Mouse (Mus musculus): ENCODE measurements around the gene Matk. TPM values are rescaled to one million over a fixed set of nuclear protein-coding genes. Genes with fewer than 3 reads are reported as not detected.
A peak's percentile ranks its signal among the peaks of the same experiment; 100 is the strongest.

The Matk gene
- total and polyA plus RNA-seq, 2 experiments = 0.43 to 0.65 TPM

DNA sequence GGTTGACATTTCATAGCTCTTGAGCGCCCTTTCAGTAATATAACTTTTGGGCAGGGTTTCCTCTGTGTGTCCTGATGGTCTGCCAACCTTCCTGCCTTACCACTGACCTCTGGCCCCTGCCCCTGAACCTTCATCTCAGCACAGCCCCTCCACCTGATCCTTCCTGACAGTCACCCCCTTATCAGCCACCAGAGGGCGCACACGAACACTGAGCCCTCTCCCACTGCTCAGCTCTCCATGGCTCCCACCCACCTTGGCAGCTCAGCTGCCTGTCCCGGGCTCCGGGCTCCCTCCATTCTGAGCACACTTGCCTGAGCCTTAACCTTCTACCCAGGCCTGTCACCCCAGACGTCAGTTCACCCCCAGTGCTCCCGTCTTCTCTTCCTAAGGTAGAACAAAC lies 36.5 kb downstream of the Matk start:
- DNase-seq (ENCODE audit: extremely low read depth, low read depth, low spot score) = peak; percentile 66
- Histone ChIP-seq H3K27ac (replicated peaks; ENCODE audit: insufficient read depth, low read depth, low read length) (peak overlapping the region; percentile 57), H3K4me1 (ENCODE audit: control insufficient read depth, insufficient read depth, low read length) (peaks cover 31% of the 10 kb centered on the region), H3K36me3 (ENCODE audit: control insufficient read depth, insufficient read depth, low read length) (no peaks in the 10 kb centered on the region), H3K79me2 (ENCODE audit: control insufficient read depth, insufficient read depth, low read length) (peaks cover 31% of the 10 kb centered on the region; the same call in 1 of the 2 replicates), H3K4me3 (ENCODE audit: insufficient read depth, low read depth, low read length) (peak overlapping the region; percentile 11; the same call in 1 of the 2 replicates), H3K9ac (ENCODE audit: low read depth, low read length) (peak overlapping the region; percentile 7; the same call in 1 of the 2 replicates), H3K27me3 (ENCODE audit: control insufficient read depth, insufficient read depth, low read length) (no peaks in the 10 kb centered on the region)
- TF ChIP-seq POLR2A (IDR thresholded peaks at IDR 0.05; ENCODE audit: extremely low read depth, insufficient read depth, low read length) (no peak), CTCF (IDR thresholded peaks at IDR 0.05; ENCODE audit: low read depth, low read length) (peak; percentile 95)
- under 1% methylated on average over 7 of the region's 7 CpGs for WGBS

DNA sequence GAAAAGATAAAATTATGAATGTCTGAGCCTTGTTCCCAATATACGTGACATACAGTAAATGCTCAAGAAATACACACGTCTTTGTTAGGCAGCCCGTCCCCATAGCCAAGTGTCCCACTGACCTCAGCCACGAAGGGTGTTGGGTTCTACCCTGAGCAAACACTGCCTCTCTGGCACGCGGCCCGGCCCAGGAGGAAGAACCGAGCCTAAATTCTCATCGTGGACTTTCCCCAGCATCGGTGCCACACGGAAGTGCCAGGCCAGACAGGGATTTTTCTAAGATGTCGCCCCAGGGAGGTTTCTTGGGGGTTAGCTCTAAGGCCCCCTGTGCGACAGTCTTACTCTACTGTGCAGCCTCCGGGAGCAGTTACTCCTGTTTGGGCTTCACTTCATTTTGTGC lies 37.1 kb downstream of the Matk start:
- TF ChIP-seq POLR2A (IDR thresholded peaks at IDR 0.05; ENCODE audit: extremely low read depth, insufficient read depth, low read length) (no peak), CTCF (IDR thresholded peaks at IDR 0.05; ENCODE audit: low read depth, low read length) (no peak)
- peak; percentile 89 for DNase-seq (ENCODE audit: extremely low read depth, low read depth, low spot score)
- H3K27ac ChIP-seq (replicated peaks; ENCODE audit: insufficient read depth, low read depth, low read length) = peak overlapping the region; percentile 85
- H3K36me3 ChIP-seq (ENCODE audit: control insufficient read depth, insufficient read depth, low read length) = no peaks in the 10 kb centered on the region
- H3K9ac ChIP-seq (ENCODE audit: low read depth, low read length) = 0 out of 2 replicates have a peak overlapping the region, but pooled peaks have one; percentile 12
- 18% methylated on average over 14 of the region's 14 CpGs for whole genome bisulfite sequencing
- H3K27me3 ChIP-seq (ENCODE audit: control insufficient read depth, insufficient read depth, low read length) = no peaks in the 10 kb centered on the region
- peak overlapping the region; percentile 67; the same call in 1 of the 2 replicates for H3K4me3 ChIP-seq (ENCODE audit: insufficient read depth, low read depth, low read length)
- H3K79me2 ChIP-seq (ENCODE audit: control insufficient read depth, insufficient read depth, low read length) = peaks cover 37% of the 10 kb centered on the region; the same call in 1 of the 2 replicates
- peaks cover 31% of the 10 kb centered on the region for H3K4me1 ChIP-seq (ENCODE audit: control insufficient read depth, insufficient read depth, low read length)

DNA sequence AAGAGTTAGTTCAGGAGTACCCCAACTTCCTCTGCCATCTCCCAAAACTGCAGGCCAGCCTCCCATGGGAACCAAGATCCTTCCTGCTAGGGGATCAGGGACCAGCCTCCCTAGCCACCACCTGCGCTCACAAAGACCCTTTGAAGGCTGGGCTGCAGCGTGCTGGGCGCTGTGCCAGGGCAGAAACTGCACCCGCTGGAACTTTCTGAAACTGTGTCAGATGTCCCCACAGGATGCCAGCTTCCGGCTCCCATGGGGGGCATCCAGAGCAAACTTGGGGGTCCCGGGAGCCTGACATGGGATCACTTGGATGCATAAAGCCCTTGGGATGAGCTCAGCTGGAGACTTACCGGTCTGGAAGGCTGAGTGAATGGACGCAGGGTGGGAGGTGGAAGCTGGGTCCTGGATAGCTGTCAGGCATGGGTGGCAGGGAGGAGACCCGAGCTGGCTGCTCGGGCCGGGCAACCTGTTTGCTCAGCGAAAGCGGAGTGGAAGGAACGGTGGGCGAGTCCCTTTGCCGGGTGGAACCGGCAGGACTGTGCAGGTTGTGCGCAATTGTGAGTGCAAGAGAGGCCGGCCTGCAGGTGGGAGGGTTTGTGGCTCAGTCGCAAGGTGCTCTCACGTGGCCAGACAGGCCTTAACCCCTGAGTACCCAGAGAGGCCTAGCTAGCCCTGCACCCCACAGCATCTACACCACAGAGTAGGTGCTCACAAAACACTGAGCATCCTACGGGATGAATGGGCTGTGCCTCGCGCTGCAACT lies 38.1 kb downstream of the Matk start:
- no peaks in the 10 kb centered on the region for H3K27me3 ChIP-seq (ENCODE audit: control insufficient read depth, insufficient read depth, low read length)
- no peaks in the 10 kb centered on the region for H3K36me3 ChIP-seq (ENCODE audit: control insufficient read depth, insufficient read depth, low read length)
- peaks cover 39% of the 10 kb centered on the region for H3K79me2 ChIP-seq (ENCODE audit: control insufficient read depth, insufficient read depth, low read length)
- H3K4me1 ChIP-seq (ENCODE audit: control insufficient read depth, insufficient read depth, low read length) = peaks cover 34% of the 10 kb centered on the region
- TF ChIP-seq CTCF (IDR thresholded peaks at IDR 0.05; ENCODE audit: low read depth, low read length) (no peak), POLR2A (IDR thresholded peaks at IDR 0.05; ENCODE audit: extremely low read depth, insufficient read depth, low read length) (0 out of 2 replicates have a peak, but pooled peaks have one; percentile 45)
- 21% methylated on average over 24 of the region's 24 CpGs for WGBS
- H3K4me3 ChIP-seq (ENCODE audit: insufficient read depth, low read depth, low read length) = peak overlapping the region; percentile 67
- peak overlapping the region; percentile 85 for H3K27ac ChIP-seq (replicated peaks; ENCODE audit: insufficient read depth, low read depth, low read length)
- H3K9ac ChIP-seq (ENCODE audit: low read depth, low read length) = peak overlapping the region; percentile 59
- DNase-seq (ENCODE audit: extremely low read depth, low read depth, low spot score) = peak; percentile 78

DNA sequence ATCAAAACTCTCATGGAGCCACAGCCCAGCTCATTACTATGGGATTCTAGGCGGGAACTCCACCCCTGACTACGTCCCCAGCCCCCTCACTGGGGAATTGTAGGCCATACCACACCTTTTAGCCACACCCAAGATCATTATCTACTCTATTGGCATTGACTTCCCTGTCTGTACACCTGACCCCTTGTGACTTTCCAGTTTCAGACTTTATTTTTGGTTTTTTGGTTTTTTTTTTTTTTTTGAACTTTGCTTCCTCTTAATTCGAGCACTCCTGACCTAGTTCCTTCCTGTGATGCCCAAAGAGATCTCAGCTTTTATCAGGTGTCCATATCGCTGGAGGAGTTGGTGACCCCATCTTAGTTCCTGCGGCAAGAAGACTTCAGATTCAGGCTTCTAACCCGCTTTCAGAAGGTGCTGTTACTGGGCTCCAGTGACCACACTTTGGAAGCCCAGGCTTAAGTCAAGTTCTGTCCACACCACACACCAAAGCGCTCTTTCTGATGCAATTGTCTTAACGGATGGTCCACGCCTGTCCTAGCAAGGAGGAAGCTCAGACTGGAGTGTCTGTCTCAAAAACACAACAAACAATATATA lies 38.9 kb downstream of the Matk start, which contains the start of gene Tjp3:
Gene Tjp3, minus strand, starts transcription at position 71 of the 594 bp plus-strand sequence.
- H3K27ac ChIP-seq (replicated peaks; ENCODE audit: insufficient read depth, low read depth, low read length) = peak within 1 kb of the TSS; percentile 85
- H3K4me3 ChIP-seq (ENCODE audit: insufficient read depth, low read depth, low read length) = peak within 1 kb of the TSS; percentile 67

DNA sequence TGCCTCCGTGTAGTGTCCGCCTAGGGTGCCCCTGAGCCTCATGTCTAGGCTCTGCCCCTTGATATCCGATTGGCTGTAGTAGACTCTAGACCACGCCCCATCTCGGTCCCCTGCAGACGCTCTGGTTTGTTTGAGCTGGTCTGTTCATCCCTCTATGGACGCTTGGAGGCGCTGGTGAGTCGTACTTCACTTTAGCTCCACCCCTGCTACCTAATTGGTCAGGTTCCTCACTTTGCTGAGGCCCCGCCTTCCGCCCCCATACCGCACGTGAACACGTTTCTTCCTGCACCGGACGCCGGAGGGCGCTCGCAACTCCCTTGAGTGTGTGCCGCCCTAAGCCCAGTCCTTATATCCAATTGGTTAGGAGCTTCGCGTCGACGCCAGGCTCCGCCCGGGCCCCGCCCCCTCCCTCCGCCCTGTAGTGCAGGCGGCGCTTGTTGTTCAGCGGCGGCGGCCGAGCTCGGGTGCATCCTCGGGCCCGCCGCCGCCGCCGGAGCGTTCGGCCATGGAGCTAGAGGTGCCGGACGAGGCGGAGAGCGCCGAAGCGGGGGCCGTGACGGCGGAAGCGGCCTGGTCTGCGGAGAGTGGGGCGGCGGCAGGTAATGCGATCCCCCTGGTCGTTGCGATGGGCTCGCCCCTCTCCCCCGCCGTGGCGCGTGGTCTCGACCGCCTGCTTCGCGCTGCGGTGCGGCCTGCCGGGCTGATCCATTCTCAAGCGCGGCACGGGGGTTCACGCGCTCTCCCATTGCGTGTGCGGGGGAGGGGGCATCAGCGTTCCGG lies 40.0 kb downstream of the Matk start, which contains the start of gene Pip5k1c:
Gene Pip5k1c, plus strand, starts transcription at position 410 of the 780 bp plus-strand sequence.
- Histone ChIP-seq H3K4me1 (ENCODE audit: control insufficient read depth, insufficient read depth, low read length) (peaks cover 30% of the 10 kb centered on the region), H3K79me2 (ENCODE audit: control insufficient read depth, insufficient read depth, low read length) (peaks cover 51% of the 10 kb centered on the region), H3K27ac (replicated peaks; ENCODE audit: insufficient read depth, low read depth, low read length) (peak within 1 kb of the TSS; percentile 58), H3K9ac (ENCODE audit: low read depth, low read length) (peak within 1 kb of the TSS; percentile 89), H3K36me3 (ENCODE audit: control insufficient read depth, insufficient read depth, low read length) (no peaks in the 10 kb centered on the region), H3K4me3 (ENCODE audit: insufficient read depth, low read depth, low read length) (peak within 1 kb of the TSS; percentile 76), H3K27me3 (ENCODE audit: control insufficient read depth, insufficient read depth, low read length) (no peaks in the 10 kb centered on the region)
- peak; percentile 81 for TF ChIP-seq CTCF (IDR thresholded peaks at IDR 0.05; ENCODE audit: low read depth, low read length)
- TF ChIP-seq POLR2A (IDR thresholded peaks at IDR 0.05; ENCODE audit: extremely low read depth, insufficient read depth, low read length) = peak; percentile 71; the same call in 1 of the 2 replicates
- DNase-seq (ENCODE audit: extremely low read depth, low read depth, low spot score) = peak; percentile 98
- under 1% methylated on average over 80 of the region's 80 CpGs for WGBS

More for the DNA sequence above, 38.9 kb downstream of the Matk start, which contains the start of gene Tjp3:
- no peak for DNase-seq (ENCODE audit: extremely low read depth, low read depth, low spot score)
- no peaks in the 10 kb centered on the region for H3K27me3 ChIP-seq (ENCODE audit: control insufficient read depth, insufficient read depth, low read length)
- WGBS = 62% methylated on average over 9 of the region's 9 CpGs
- no peaks in the 10 kb centered on the region for H3K36me3 ChIP-seq (ENCODE audit: control insufficient read depth, insufficient read depth, low read length)
- H3K4me1 ChIP-seq (ENCODE audit: control insufficient read depth, insufficient read depth, low read length) = peaks cover 29% of the 10 kb centered on the region
- H3K9ac ChIP-seq (ENCODE audit: low read depth, low read length) = peak within 1 kb of the TSS; percentile 59
- TF ChIP-seq POLR2A (IDR thresholded peaks at IDR 0.05; ENCODE audit: extremely low read depth, insufficient read depth, low read length) (no peak), CTCF (IDR thresholded peaks at IDR 0.05; ENCODE audit: low read depth, low read length) (no peak)
- peaks cover 43% of the 10 kb centered on the region for H3K79me2 ChIP-seq (ENCODE audit: control insufficient read depth, insufficient read depth, low read length)
